Mouse (Mus musculus) megakaryocyte-erythroid progenitor cell, adult 5 weeks (primary cell): ENCODE results near the gene Rhoh. TPM values are rescaled to one million over a fixed set of nuclear protein-coding genes. Genes with fewer than 3 reads are reported as not detected.

Source experiments
- polyA plus RNA-seq: library from polyadenylated mRNA; stranded (reverse); fragments of >175 nt; gene quantifications from 2 replicates; pipeline ENCODE4 v1.2.3, GENCODE M21; 2012

The Rhoh gene
- 2.1 and 2.6 TPM in 2 replicates for polyA plus RNA-seq

DNA sequence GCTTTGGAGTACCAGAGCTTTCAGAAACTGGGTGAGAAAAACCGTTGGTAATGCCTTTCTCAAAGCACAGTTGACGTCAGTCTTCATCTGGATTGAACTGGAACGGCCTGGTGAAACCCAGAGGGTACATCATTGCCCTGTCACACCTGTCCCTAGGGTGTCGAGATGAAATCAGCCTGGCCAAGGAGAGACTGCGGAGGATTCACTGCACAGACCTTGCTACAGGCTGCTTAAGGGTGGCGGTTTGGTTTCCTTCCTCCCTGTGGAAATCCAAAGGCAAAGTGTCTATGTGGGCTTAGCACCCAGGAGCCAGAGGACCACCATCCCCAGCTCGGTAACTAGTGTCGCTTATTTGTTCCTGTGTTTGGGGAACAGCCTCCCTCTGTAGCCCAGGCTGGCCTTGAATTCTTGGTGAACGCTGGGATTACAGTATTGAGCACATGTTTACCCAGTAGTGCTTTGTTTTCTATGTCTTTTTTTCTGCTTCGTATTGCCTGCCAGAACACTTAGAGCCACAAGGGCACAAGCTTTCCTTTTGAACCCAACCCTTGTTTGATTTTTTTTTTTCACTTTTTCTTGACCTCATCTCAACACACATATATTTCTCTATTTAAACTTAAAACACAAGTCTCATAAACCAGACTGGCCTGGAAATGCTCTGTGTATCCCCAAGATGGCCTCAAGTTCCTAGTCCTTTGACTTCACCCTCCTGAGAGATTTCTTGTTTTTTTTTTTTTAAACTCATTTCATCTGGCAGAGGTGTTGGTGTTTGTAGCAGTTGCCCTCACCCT lies at the start of gene Rhoh:
TSS of gene Rhoh (plus strand) at position 60 of the 791 bp plus-strand sequence.

DNA sequence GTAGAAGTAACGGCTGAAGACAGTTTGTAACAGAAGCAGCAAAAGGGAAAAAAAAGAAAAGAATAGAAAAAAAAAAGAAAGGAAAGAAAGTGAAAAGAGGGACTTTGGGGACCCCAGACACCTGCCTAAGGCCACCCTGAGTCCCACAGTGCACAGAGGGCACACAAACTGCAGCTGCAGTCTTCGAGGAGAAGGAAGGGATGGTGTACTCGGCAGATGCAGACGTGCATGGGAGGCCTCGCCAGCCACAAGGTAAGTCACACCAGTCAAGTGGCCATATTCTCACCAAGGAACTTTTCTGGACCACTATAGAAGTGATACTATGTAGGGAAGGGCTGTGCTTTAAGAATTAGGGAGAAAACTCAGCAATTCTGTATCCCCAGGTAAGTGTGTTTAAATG lies 73.8 kb downstream of the Rhoh start, which contains the start of gene Chrna9:
TSS of gene Chrna9 (plus strand) at position 139 of the 400 bp plus-strand sequence.

Other genes with a start within 250 kb of the Rhoh start
- gene Pds5a, start 162.9 kb upstream of the Rhoh start, polyA plus RNA-seq: 14.1 and 17.7 TPM in 2 replicates
- gene N4bp2, start 97.7 kb upstream of the Rhoh start, polyA plus RNA-seq: 9.9 and 11.4 TPM in 2 replicates
- gene Chrna9, start 73.7 kb downstream of the Rhoh start, polyA plus RNA-seq: not detected in 2 replicates
- gene 9130230L23Rik, start 143.1 kb downstream of the Rhoh start, polyA plus RNA-seq: 0.37 TPM in 1 of 2 replicates, not detected in the other